Mouse (Mus musculus) limb, embryonic 12.5 days (tissue): Measurements from ENCODE around the gene Chrd. TPM values are rescaled to one million over a fixed set of nuclear protein-coding genes. Genes with fewer than 3 reads are reported as not detected.

Experiments
- ATAC-seq: fragments of 200-750 bp; cut with Nextera tagmentation; 2 replicates; pipeline ENCODE4 v1.8.0; 2017; ENCODE audit warnings: low read depth, moderate TSS enrichment; ENCODE audit not compliant: insufficient number of reproducible peaks, insufficient read depth, low FRiP score, low TSS enrichment
- H3K27ac ChIP-seq: fragments of 300-500 bp; sonication (generic); 2 replicates; pipeline ENCODE4 v1.5.1; 2016; ENCODE audit warnings: mild to moderate bottlenecking, moderate library complexity
- H3K27me3 ChIP-seq: fragments of 300-500 bp; sonication (generic); 2 replicates; pipeline ENCODE4 v1.6.1; 2016; ENCODE audit warnings: mild to moderate bottlenecking, moderate library complexity
- H3K36me3 ChIP-seq: fragments of 300-500 bp; sonication (generic); 2 replicates; pipeline ENCODE4 v1.6.1; 2016; ENCODE audit warnings: mild to moderate bottlenecking, moderate library complexity
- H3K4me1 ChIP-seq: fragments of 300-500 bp; sonication (generic); replicated peaks from 2 replicates; pipeline ENCODE4 v1.6.1; 2016
- H3K4me2 ChIP-seq: fragments of 300-500 bp; sonication (generic); 2 replicates; pipeline ENCODE4 v1.6.1; 2016; ENCODE audit warnings: mild to moderate bottlenecking, moderate library complexity
- H3K4me3 ChIP-seq: fragments of 300-500 bp; sonication (generic); replicated peaks from 2 replicates; pipeline ENCODE4 v1.5.1; 2016; ENCODE audit warnings: mild to moderate bottlenecking
- H3K9ac ChIP-seq: fragments of 300-500 bp; sonication (generic); replicated peaks from 2 replicates; pipeline ENCODE4 v1.6.1; 2016; ENCODE audit warnings: mild to moderate bottlenecking, moderate library complexity
- H3K9me3 ChIP-seq: fragments of 300-500 bp; sonication (generic); 2 replicates; pipeline ENCODE4 v1.6.1; 2016; ENCODE audit warnings: mild to moderate bottlenecking, moderate library complexity
- WGBS: fragments of 180-500 bp; shearing (Covaris S2); methylation state at CpG from one replicate; pipeline ENCODE4 v1.1.7; 2016; 5-methylcytosine and 5-hydroxymethylcytosine counted together
- polyA plus RNA-seq: library from polyadenylated mRNA; unstranded; fragments of >200 nt; fragmentation: Nextera tagmentation; extraction: Ambion mirVana; gene quantifications from 2 replicates; pipeline ENCODE4 v1.2.1, GENCODE M21; 2016

Gene Chrd
- polyA plus RNA-seq, 1 experiment from 2014 or later, result 5.0 TPM

DNA sequence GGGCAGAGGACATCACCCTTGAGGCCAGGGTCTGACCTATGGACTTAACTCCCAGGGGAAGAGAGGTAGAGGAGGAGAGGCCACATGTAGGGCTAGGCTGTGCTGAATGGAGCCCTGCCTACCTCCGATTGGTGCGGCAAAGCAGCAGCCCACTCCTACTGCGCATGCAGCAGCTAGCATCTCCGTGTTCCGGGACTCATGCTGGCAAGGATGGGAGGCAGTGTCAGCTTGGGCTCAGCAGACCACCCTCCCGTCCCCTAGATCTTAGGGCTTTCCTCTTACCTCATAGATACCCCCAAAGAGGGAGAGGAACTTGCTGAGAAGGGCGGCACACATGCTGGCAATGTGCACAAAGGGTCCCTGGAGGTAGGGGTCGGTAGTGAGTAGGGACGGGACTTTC, 20.7 kb upstream of the Chrd start:
- peaks cover 64% of the 10 kb centered on the region for H3K36me3 ChIP-seq
- H3K4me3 ChIP-seq, result no peak overlapping the region
- peaks cover 28% of the 10 kb centered on the region for H3K4me1 ChIP-seq
- no peak for ATAC-seq
- H3K9ac ChIP-seq, result no peak overlapping the region
- no peaks in the 10 kb centered on the region for H3K9me3 ChIP-seq
- H3K4me2 ChIP-seq, result no peak overlapping the region
- WGBS, result 74% methylated on average over 9 of the region's 9 CpGs
- no peaks in the 10 kb centered on the region for H3K27me3 ChIP-seq
- no peak overlapping the region for H3K27ac ChIP-seq

DNA sequence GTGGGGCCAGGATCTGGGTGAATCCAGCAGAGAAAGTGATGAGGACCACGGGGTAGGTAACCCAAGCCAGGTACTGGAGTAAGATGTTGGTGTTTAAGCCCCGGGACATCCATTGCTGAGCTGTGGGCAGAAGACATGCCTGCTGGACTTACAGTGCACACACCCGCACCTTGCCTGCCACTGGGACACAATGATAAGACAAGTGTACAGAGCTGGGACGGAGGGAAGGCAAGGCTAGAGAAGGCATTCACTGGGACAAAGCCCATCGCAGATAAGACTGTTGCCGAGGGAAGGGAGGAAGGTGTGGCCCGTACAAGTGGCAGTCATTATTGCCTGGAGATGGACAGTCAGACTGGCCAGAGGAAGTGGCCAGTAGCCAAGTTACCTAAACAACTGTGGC, 20.0 kb upstream of the Chrd start:
- no peak overlapping the region for H3K27ac ChIP-seq
- peaks cover 28% of the 10 kb centered on the region for H3K4me1 ChIP-seq
- WGBS, result 90% methylated on average over 7 of the region's 7 CpGs
- H3K27me3 ChIP-seq, result no peaks in the 10 kb centered on the region
- no peaks in the 10 kb centered on the region for H3K9me3 ChIP-seq
- no peak overlapping the region for H3K9ac ChIP-seq
- H3K4me3 ChIP-seq, result no peak overlapping the region
- H3K36me3 ChIP-seq, result peaks cover 57% of the 10 kb centered on the region
- ATAC-seq, result no peak
- H3K4me2 ChIP-seq, result no peak overlapping the region

DNA sequence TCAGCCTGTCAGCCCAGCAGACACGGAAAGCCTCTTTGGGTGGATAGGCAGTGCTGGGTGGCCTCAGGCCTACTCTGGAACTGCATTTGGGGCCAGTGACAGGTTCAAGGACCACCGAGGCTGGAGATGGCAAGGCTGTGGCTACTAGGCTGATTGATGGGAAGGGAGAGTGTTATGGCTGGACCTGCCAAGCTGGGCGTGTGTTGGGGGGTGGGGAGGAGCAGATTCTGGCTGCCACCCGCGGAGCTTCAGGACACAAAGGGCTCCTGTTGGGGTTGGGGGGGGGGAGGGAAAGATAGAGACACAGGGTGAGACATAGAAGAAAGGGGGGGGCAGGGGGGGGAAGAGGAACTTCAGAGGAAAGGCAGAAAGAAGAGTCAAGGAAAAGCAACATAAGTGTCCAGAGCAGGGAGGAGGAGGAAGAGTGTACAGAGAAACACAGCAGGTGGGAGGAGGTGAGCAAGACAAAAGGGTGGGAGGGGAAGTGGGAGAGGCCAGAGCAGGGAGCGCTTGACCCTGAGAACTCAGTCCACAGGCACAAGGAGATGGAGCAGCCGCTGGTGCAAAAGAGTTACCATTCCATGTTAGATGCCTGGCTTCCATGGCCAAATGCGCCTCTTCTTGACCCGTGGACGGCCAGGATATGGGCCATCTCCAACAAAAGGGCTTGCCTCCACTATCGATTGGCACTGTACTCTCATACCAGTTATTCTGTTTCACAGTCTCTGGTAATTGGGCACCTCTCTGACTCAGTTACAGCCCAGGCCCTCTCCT, 18.4 kb upstream of the Chrd start:
- no peak overlapping the region for H3K27ac ChIP-seq
- peaks cover 42% of the 10 kb centered on the region for H3K36me3 ChIP-seq
- peaks cover 35% of the 10 kb centered on the region for H3K4me1 ChIP-seq
- no peaks in the 10 kb centered on the region for H3K9me3 ChIP-seq
- H3K27me3 ChIP-seq, result no peaks in the 10 kb centered on the region
- peak overlapping the region; percentile 88 for H3K4me2 ChIP-seq
- no peak for ATAC-seq
- peak overlapping the region; percentile 66 for H3K4me3 ChIP-seq
- peak overlapping the region; percentile 80; the same call in 1 of the 2 replicates for H3K9ac ChIP-seq
- 46% methylated on average over 11 of the region's 11 CpGs for WGBS

DNA sequence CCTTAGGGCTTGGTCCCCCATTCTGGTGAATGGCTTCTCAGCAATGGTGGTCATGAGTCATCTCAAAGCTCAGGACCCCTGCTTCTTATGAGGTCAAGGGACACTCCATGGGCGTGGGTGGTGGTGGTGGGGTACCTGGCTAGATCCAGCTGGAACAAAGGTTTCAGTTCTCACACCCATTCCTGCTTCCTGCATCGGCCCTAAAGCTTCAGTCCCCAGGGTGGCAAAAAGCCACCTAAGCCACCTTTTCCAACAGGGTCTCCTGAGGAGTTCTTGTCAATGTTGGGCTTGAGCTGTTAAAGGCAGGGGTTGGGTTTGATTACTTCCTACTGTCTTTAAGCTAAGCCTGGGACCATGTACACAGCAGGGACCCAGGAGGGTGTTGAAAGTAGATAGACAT, 17.8 kb upstream of the Chrd start:
- Histone ChIP-seq H3K9ac (peak overlapping the region; percentile 80), H3K4me1 (peaks cover 35% of the 10 kb centered on the region), H3K4me2 (peak overlapping the region; percentile 88), H3K27ac (peak overlapping the region; percentile 97; the same call in 1 of the 2 replicates), H3K36me3 (peaks cover 41% of the 10 kb centered on the region), H3K9me3 (no peaks in the 10 kb centered on the region), H3K4me3 (peak overlapping the region; percentile 66), H3K27me3 (no peaks in the 10 kb centered on the region)
- 58% methylated on average over 2 of the region's 2 CpGs for WGBS
- no peak for ATAC-seq

DNA sequence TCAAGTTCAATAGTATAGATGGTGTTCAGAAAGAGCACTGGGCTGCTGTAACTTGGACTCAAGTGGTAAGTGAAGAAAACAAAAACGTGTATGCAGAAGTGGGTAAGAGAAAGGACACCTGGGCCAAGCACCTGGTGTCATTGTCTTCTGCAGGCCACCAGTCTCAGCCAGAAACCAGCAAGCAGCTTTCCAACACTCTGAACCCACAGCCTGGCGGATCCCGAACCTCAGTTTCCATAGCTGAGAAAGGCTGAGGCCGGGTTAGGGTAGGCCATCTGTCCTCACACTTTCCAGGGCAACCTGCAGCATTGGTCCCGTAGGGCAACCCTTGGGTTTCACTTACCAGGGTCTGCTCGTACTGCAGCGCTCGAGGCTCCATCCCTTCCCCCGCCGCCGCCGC, 17.4 kb upstream of the Chrd start:
- Histone ChIP-seq H3K9me3 (no peaks in the 10 kb centered on the region), H3K4me1 (peaks cover 35% of the 10 kb centered on the region), H3K36me3 (peaks cover 41% of the 10 kb centered on the region), H3K27me3 (no peaks in the 10 kb centered on the region), H3K4me2 (peak overlapping the region; percentile 88), H3K4me3 (peak overlapping the region; percentile 66), H3K9ac (peak overlapping the region; percentile 80), H3K27ac (peak overlapping the region; percentile 97)
- under 1% methylated on average over 12 of the region's 12 CpGs for WGBS
- ATAC-seq, result peak; percentile 16

DNA sequence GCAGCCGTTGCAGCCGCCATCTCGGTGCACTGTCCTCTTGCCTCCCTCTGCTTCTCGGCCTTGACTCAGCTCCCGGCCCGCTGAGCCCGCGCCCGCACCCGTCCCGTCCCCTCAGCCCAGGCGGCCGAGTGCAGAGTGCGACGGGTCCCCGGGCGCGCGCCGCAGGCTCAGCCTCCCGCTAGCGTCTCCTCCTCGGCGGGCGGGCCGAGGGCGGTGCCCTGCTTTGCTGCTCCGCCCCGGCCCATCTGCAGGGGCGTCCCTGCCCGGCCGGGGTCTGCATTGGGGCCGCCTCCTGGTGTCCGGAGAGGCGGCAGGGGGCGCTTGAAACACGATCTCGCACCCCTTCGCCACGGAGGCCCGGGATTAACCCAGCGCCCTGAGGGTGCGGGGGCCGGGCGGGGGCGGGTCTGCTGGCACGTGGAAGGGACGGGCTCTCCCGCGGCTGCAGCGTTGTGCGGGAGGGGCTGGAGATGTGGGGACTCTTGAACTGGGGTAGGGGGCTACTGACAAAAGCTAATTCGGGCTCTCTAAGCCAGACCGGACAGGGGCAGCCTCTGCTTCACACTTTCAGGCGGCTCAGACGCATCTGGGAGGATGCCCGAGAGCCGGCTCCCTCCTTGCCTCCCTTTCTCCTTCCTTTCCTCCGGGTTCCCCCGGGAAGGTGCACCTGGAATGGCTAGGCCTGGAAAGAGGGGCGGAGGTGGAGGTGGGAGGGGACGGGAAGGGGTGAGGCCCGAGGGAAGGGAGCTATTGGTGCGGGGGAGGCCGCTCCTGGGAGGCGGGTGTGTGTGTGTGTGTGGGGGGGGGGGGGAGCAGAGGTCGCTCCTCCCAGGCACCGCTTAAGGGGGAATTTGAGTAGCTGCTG, 16.7 kb upstream of the Chrd start:
- Histone ChIP-seq H3K36me3 (peaks cover 41% of the 10 kb centered on the region), H3K4me1 (peaks cover 35% of the 10 kb centered on the region)
- under 1% methylated on average over 68 of the region's 68 CpGs for WGBS

DNA sequence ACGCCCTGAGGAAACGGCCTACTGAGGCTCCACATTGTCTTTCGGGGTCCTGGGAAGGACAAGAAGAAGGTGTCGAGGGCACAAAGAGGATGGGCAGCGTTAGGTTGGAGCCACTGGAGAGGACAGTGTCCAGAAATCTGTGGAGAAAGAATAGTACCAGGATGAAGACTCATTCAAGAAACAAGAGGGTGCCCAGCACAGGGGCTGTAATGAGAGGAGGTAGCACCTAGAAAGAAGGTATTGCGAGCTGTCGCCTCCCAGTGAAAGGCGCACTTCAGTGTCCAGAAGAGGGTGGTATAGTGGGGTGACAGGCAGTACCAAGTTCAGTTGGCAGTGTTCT, 16.1 kb upstream of the Chrd start:
- Histone ChIP-seq H3K9ac (peak overlapping the region; percentile 80), H3K9me3 (no peaks in the 10 kb centered on the region), H3K27ac (peak overlapping the region; percentile 97), H3K4me1 (peaks cover 35% of the 10 kb centered on the region), H3K27me3 (no peaks in the 10 kb centered on the region), H3K36me3 (peaks cover 41% of the 10 kb centered on the region), H3K4me2 (peak overlapping the region; percentile 88), H3K4me3 (peak overlapping the region; percentile 66)
- peak; percentile 1; the same call in 1 of the 2 replicates for ATAC-seq
- WGBS, result under 1% methylated on average over 8 of the region's 8 CpGs

More for the DNA sequence above, 16.7 kb upstream of the Chrd start:
- ATAC-seq, result peak; percentile 84
- Histone ChIP-seq H3K4me3 (peak overlapping the region; percentile 66), H3K9me3 (no peaks in the 10 kb centered on the region), H3K9ac (peak overlapping the region; percentile 80), H3K27ac (peak overlapping the region; percentile 97), H3K27me3 (no peaks in the 10 kb centered on the region), H3K4me2 (peak overlapping the region; percentile 88)

DNA sequence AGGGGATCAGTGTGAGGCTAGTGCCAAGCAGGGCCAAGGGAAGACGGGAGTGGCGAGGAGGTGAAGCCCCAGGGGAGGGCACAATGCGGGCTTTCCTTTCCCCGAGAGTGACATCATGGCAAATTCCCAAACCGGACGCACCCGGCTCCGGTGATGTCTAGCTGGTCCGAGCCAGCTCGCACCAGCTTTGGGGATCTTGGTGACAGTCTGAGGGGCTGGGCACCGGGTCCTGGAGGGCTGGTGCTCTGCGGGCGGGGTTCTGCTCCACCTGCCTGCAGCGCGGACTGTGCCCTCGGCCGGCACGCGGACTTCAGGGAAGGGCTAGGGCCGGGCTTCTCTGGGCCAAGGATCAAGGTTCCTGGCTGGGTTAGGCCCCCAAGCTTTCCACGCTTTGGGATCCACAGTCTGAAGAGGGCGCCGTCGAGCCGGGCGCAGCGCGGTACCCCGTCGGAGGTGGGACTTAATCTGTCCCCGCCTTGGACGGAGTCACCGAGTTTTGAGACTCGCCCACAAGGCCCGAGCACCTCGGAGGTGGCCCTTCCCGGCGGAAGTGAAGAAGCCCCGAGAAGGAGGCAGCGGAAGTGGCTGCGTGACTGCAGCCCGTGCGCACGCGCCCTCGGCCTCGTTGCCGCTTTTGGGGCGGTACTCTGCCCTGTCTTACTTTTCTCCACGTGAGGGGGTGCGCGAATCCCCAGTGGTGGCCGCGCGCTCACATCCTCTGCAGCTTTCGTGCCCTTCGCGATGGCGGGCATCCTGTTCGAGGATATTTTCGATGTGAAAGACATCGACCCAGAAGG, 15.5 kb upstream of the Chrd start, which contains the start of the genes Polr2h and Clcn2:
Gene Polr2h, plus strand, starts transcription at position 485 of the 797 bp plus-strand sequence.
Gene Clcn2, minus strand, starts transcription at position 566 of the 797 bp plus-strand sequence.
- Histone ChIP-seq H3K9ac (peak within 1 kb of the TSS; percentile 80), H3K36me3 (peaks cover 41% of the 10 kb centered on the region), H3K9me3 (no peaks in the 10 kb centered on the region), H3K4me3 (peak within 1 kb of the TSS; percentile 66), H3K27me3 (no peaks in the 10 kb centered on the region), H3K4me2 (peak within 1 kb of the TSS; percentile 88), H3K27ac (peak within 1 kb of the TSS; percentile 97), H3K4me1 (peaks cover 35% of the 10 kb centered on the region)
- WGBS, result under 1% methylated on average over 62 of the region's 62 CpGs
- peak; percentile 67 for ATAC-seq

DNA sequence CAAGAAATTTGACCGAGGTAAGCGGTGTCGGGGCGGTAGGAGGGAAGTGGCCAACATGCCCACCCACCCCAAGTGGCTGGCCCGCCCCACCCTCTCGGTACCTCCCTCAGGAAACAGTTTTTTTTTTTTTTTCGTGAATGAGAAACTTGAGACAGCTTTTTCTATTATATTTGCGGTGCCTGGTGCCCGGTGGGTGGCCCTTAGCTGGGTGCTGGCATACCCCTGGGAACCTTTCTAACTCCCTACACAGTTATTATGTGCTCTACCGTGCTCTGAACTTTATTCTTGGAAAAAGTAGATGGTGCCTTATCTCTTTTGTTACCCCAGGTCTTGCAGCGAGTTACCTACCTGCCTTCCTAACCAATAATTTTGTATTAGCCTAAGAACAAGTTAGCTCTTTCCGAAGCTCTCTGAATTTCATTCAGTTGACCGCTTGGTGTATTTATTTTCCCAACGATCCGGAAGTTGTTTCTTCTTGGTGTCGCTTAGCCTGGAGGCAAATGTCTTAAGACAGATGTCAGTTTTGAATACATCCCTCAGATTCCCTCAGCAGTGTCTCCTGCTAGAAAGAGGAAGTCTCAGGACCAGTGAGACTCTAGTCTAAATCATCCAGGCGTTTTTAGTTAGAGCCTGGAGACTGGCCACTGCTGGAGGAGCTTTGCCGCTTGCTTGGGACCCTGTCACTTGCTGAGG, 14.8 kb upstream of the Chrd start:
- H3K36me3 ChIP-seq, result peaks cover 36% of the 10 kb centered on the region
- peak overlapping the region; percentile 66 for H3K4me3 ChIP-seq
- peak overlapping the region; percentile 88 for H3K4me2 ChIP-seq
- no peaks in the 10 kb centered on the region for H3K27me3 ChIP-seq
- 3% methylated on average over 18 of the region's 18 CpGs for WGBS
- H3K9me3 ChIP-seq, result no peaks in the 10 kb centered on the region
- peak overlapping the region; percentile 80 for H3K9ac ChIP-seq
- H3K4me1 ChIP-seq, result peaks cover 35% of the 10 kb centered on the region
- peak overlapping the region; percentile 97 for H3K27ac ChIP-seq
- ATAC-seq, result peak; percentile 13

DNA sequence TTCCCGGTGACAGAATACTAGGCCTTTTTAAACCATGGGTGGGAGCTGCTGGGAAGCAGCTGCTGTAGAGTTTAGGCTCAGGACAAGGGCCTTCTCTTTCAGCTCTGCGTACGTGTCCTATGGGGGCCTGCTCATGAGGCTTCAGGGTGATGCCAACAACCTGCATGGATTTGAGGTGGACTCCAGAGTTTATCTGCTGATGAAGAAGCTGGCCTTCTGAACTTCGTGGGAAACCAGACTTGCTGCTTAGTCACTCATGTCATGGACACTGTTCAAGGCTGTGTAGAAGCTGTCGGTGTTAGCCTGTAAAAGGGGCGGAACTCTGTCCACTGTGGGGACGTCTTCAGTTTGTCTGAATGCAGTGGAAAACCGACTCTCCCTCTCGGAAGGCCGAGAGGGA, 11.1 kb upstream of the Chrd start:
- Histone ChIP-seq H3K4me1 (peaks cover 25% of the 10 kb centered on the region), H3K9ac (no peak overlapping the region), H3K4me3 (no peak overlapping the region), H3K27me3 (no peaks in the 10 kb centered on the region), H3K9me3 (no peaks in the 10 kb centered on the region), H3K4me2 (no peak overlapping the region), H3K27ac (no peak overlapping the region), H3K36me3 (peaks cover 31% of the 10 kb centered on the region)
- no peak for ATAC-seq
- WGBS, result 86% methylated on average over 10 of the region's 10 CpGs
